Mouse (Mus musculus) hindbrain, embryonic 10.5 days (tissue): Measurements from ENCODE around the gene Tmem52. TPM values are rescaled to one million over a fixed set of nuclear protein-coding genes. Genes with fewer than 3 reads are reported as not detected.
"Not testable (repeated sequence)": the region's sequence is repeated elsewhere in the genome, so short reads cannot be mapped to it uniquely, and the experiment has no call there.

Experiments
- DNase-seq: peaks from one replicate; pipeline ENCODE4 v3.0.0-alpha.2; 2017; ENCODE audit warnings: low spot score
- H3K27ac ChIP-seq: fragments of 300-500 bp; sonication (generic); 2 replicates; pipeline ENCODE4 v1.5.1; 2016; ENCODE audit warnings: mild to moderate bottlenecking, moderate library complexity
- H3K27me3 ChIP-seq: fragments of 300-500 bp; sonication (generic); 2 replicates; pipeline ENCODE4 v1.6.1; 2016; ENCODE audit warnings: mild to moderate bottlenecking; ENCODE audit not compliant: poor library complexity, insufficient read depth, severe bottlenecking
- H3K36me3 ChIP-seq: fragments of 300-500 bp; sonication (generic); 2 replicates; pipeline ENCODE4 v1.6.1; 2016; ENCODE audit warnings: mild to moderate bottlenecking, moderate library complexity
- H3K4me1 ChIP-seq: fragments of 300-500 bp; sonication (generic); replicated peaks from 2 replicates; pipeline ENCODE4 v1.6.1; 2016; ENCODE audit warnings: mild to moderate bottlenecking
- H3K4me3 ChIP-seq: fragments of 300-500 bp; sonication (generic); 2 replicates; pipeline ENCODE4 v1.5.1; 2016; ENCODE audit warnings: mild to moderate bottlenecking, moderate library complexity
- H3K9me3 ChIP-seq: fragments of 300-500 bp; sonication (generic); 2 replicates; pipeline ENCODE4 v1.6.1; 2016; ENCODE audit warnings: mild to moderate bottlenecking, moderate library complexity
- WGBS: fragments of 180-500 bp; shearing (Covaris S2); methylation state at CpG from one replicate; pipeline ENCODE4 v1.1.7; 2016; 5-methylcytosine and 5-hydroxymethylcytosine counted together
- polyA plus RNA-seq: library from polyadenylated mRNA; unstranded; fragments of >200 nt; fragmentation: Nextera tagmentation; extraction: Ambion mirVana; gene quantifications from 2 replicates; pipeline ENCODE4 v1.2.1, GENCODE M21; 2016

The Tmem52 gene
- polyA plus RNA-seq, 1 experiment from 2014 or later: 0.22 TPM

DNA sequence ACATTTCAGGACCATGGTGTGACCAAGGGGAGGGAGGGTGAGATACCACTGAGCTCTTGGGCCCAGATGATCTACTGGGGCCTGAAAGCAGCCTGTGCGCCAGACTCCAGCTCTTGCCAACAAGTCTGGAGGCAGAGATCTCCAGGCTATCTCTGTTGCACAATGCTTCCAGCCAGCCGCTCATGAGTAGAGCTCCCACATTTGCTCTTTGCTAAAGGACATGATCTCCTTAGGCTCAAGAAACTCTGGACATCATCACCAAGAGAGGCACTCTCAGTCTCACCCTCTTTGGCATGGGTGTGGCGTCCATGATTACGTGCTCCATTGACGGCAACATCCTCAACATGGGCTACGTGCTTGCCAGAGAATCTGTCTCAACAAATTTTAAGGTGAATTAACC, 5.3 kb upstream of the Tmem52 start:
- Histone ChIP-seq H3K4me3 (no peak overlapping the region), H3K27ac (no peak overlapping the region), H3K27me3 (peaks cover 15% of the 10 kb centered on the region), H3K9me3 (no peaks in the 10 kb centered on the region), H3K4me1 (peaks cover 4% of the 10 kb centered on the region), H3K36me3 (no peaks in the 10 kb centered on the region)
- WGBS: 94% methylated on average over 6 of the region's 6 CpGs
- no peak for DNase-seq

DNA sequence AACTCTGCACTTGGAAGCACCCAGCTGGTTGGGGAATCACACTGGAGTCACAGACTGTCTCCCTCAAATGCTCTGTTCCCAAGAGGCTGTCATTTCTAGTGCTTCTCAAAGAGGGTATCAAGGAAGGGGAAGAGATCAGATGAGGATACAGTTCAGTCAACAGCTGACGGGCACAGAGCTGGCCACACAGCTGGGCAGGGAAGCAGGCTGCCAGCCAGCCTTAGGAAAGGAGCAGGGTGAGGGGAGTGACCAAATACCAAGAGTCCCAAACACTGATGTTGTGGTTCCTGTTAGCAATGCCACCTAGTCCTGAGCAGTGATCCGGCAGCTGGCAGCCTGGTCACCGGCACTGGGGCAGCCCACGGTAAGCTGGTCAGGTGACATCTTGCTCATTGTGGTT, 4.9 kb upstream of the Tmem52 start:
- Histone ChIP-seq H3K4me3 (no peak overlapping the region), H3K4me1 (peaks cover 8% of the 10 kb centered on the region), H3K9me3 (no peaks in the 10 kb centered on the region), H3K27me3 (peaks cover 19% of the 10 kb centered on the region), H3K27ac (no peak overlapping the region), H3K36me3 (no peaks in the 10 kb centered on the region)
- no peak for DNase-seq
- 90% methylated on average over 4 of the region's 4 CpGs for WGBS

DNA sequence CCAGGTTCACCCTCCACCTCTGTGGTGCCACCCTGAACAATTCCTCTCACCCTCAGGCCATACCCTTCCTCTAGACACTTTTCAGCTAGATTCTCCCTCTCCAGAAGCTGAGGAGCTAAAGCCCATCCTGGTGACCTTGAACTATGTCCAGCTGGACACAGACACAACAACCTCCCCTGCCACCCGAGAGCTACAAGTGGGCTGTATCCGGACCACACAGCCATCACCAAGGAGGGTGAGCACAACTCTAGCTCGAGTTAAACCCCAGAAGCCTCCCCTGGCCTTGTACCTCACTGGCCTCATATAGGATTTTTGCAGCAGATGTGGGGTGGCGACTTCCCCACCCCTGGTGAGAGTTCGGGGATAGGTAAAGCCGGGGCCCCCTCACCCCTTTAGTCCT, 3.3 kb upstream of the Tmem52 start:
- no peaks in the 10 kb centered on the region for H3K36me3 ChIP-seq
- DNase-seq: no peak
- peaks cover 34% of the 10 kb centered on the region for H3K27me3 ChIP-seq
- WGBS: 76% methylated on average over 6 of the region's 6 CpGs
- H3K4me3 ChIP-seq: no peak overlapping the region
- H3K4me1 ChIP-seq: peaks cover 16% of the 10 kb centered on the region
- no peak overlapping the region for H3K27ac ChIP-seq
- H3K9me3 ChIP-seq: no peaks in the 10 kb centered on the region

DNA sequence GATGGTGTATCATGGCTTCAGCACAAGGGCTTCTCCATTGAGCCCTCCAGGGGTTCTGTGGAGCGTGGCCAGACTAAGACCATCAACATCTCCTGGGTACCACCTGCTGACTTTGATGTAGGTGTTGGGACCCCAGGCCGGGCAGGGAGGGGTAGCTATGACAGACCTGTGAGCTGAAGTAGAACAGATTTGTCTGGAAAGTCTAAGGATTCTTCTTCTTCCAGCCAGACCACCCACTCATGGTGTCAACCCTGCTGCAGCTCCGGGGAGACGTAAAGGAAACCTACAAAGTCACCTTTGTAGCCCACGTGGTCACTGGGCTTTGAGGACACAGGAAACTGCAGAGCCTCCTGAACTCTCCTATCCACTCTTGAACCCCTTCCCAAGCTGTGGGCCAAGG, 2.8 kb upstream of the Tmem52 start:
- H3K27me3 ChIP-seq: peaks cover 34% of the 10 kb centered on the region
- no peak for DNase-seq
- H3K4me1 ChIP-seq: peaks cover 15% of the 10 kb centered on the region
- no peak overlapping the region for H3K4me3 ChIP-seq
- 89% methylated on average over 5 of the region's 5 CpGs for WGBS
- H3K36me3 ChIP-seq: no peaks in the 10 kb centered on the region
- H3K27ac ChIP-seq: no peak overlapping the region
- no peaks in the 10 kb centered on the region for H3K9me3 ChIP-seq

DNA sequence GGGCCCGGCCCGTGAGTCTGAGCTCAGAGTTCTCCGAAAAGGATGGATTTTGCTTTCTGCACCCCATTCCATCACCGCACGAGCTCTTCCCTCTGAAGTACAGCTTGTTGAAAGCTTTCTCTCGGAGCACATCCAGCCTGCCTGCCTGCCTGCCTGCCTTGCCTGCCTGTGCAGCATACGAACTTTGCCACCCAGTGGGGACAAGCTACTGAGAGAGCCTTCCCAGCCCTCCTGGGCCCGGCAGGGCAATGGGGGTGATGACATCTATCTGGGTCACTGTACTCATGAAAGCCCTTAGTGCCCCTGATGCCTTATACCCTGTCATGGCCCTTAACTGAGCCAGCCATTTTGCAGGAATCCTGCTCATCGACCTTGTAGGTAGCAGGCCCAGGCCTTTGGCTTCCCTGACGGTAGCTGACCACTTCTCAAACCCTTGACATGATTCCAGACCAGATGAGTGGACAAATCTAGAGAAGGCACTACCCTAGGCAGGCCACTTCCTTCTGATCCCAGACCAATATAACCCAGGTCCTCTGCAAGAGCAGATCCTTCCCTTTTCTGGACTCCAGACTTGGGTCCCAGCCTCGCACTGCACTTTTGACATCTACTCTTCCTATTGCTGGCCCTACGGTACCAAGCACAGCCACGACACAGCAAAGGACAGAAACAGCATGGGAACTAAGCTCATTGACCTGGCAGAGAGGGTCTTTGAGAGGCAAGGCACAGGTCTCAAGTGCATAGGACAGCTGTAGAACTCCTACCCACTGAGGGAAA, 1.5 kb upstream of the Tmem52 start:
- H3K9me3 ChIP-seq: no peaks in the 10 kb centered on the region
- no peak for DNase-seq
- 82% methylated on average over 13 of the region's 13 CpGs for WGBS

DNA sequence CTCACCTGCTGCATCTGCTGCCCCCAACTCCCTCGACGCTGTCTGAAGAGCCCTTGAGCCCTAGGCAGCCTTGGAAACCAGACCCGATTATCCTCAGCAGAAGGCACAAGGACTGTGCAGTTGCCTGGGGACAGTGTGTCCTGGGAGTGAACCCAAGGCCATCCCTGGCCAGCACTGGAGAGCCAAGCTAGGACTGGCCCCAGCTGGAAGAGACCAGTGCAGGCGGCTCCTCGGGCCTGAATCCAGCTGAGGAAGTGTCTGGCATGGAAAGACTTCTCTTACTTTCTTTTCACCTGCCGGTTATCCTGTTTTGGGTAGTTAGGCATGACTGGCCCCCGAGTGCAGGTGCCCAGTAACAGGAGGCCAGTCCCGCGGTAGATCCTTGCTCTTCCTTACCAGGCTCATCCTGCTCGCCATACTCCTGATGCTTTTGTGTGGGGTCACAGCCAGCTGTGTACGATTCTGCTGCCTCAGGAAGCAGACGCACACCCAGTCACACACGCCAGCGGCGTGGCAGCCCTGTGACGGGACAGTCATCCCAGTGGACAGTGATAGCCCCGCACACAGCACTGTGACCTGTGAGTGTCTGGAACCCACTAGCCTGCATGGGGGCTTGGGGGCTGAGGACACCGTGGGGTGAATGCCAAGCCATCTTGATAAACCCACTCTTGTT, 812 bp downstream of the Tmem52 start:
- no peak overlapping the region for H3K27ac ChIP-seq
- H3K27me3 ChIP-seq: peaks cover 31% of the 10 kb centered on the region
- H3K36me3 ChIP-seq: no peaks in the 10 kb centered on the region
- DNase-seq: no peak
- WGBS: 79% methylated on average over 18 of the region's 18 CpGs
- H3K4me3 ChIP-seq: no peak overlapping the region
- peaks cover 15% of the 10 kb centered on the region for H3K4me1 ChIP-seq
- H3K9me3 ChIP-seq: no peaks in the 10 kb centered on the region

More for the DNA sequence above, 1.5 kb upstream of the Tmem52 start:
- Histone ChIP-seq H3K4me1 (peaks cover 15% of the 10 kb centered on the region), H3K36me3 (no peaks in the 10 kb centered on the region), H3K27me3 (peaks cover 38% of the 10 kb centered on the region), H3K4me3 (no peak overlapping the region), H3K27ac (no peak overlapping the region)

DNA sequence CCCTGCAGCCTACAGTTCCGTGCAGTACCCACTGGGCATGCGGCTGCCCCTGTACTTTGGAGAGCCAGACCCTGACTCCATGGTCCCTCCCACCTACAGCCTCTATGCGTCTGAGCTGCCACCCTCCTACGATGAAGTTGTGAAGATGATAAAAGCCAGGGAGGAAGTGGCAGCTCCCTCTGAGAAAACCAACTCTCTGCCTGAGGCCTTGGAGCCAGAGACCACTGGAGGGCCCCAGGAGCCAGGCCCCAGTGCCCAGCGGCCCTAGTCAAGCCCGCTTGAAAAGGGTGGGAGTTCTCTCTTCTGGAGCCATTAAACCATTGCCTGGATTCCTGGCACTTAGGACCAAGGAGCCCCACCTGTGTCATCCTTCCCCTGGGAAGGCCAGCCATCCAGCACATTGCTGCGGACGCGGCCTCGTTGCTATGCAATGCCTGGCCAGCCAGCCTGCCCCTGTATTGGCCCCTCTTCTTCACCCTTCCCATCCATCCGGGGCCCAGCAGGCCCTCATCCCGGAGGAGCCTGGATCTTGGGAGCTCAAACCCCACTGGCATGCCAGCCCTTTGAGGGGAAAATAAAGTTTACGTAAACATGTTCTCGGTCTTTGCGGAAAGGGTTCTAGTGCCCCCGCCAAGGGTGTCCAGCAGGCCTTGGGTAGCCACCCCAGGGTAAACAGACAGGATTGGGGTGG, 1.5 kb downstream of the Tmem52 start:
- H3K9me3 ChIP-seq: no peaks in the 10 kb centered on the region
- DNase-seq: no peak
- WGBS: 87% methylated on average over 16 of the region's 16 CpGs
- no peaks in the 10 kb centered on the region for H3K36me3 ChIP-seq
- no peak overlapping the region for H3K4me3 ChIP-seq
- peaks cover 15% of the 10 kb centered on the region for H3K4me1 ChIP-seq
- H3K27me3 ChIP-seq: peaks cover 31% of the 10 kb centered on the region
- no peak overlapping the region for H3K27ac ChIP-seq

DNA sequence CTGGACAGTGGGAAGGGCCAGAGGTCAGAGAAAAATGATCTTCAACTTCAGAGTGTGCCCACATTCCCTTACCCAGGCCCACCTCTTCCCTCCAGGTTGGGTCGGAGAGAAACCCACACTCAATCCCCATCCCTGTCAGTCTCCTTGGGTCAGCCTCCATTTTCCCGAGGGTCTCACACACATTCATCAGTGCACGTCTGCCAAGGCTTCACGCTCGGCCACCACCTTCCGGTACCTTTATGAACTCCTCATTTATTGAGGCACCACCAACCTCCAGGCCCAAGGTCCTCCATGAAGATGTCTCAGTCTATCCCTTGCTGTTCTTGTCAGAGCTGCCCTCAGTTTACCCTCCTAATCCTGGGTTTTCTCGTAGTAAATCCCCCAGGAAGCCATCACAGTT, 2.1 kb downstream of the Tmem52 start:
- WGBS: 88% methylated on average over 7 of the region's 7 CpGs
- no peaks in the 10 kb centered on the region for H3K9me3 ChIP-seq
- H3K4me3 ChIP-seq: no peak overlapping the region
- no peak for DNase-seq
- H3K27me3 ChIP-seq: peaks cover 31% of the 10 kb centered on the region
- no peaks in the 10 kb centered on the region for H3K36me3 ChIP-seq
- H3K27ac ChIP-seq: no peak overlapping the region
- H3K4me1 ChIP-seq: peaks cover 15% of the 10 kb centered on the region

DNA sequence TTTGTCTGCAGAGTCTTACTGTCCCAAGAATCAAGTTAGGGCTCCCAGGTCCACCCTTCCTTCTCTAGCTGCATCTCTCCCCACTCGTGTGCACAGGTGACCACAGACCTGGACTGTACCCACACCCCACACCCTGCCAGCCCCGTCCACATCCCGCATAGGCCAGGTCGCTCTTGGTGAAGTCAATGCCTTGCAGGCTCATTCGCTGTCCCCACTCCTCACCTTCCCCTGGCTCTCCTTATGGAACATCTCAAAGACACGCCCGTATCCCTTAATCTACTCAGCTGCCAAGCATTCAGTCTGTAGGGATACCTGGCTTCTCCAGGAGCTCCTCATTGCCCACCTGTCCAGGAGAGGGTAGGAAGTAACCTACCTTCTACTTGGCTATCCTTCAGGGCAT, 2.5 kb downstream of the Tmem52 start:
- no peak for DNase-seq
- H3K9me3 ChIP-seq: no peaks in the 10 kb centered on the region
- 91% methylated on average over 7 of the region's 7 CpGs for WGBS
- peaks cover 15% of the 10 kb centered on the region for H3K4me1 ChIP-seq
- H3K4me3 ChIP-seq: no peak overlapping the region
- peaks cover 31% of the 10 kb centered on the region for H3K27me3 ChIP-seq
- H3K27ac ChIP-seq: no peak overlapping the region
- H3K36me3 ChIP-seq: no peaks in the 10 kb centered on the region

DNA sequence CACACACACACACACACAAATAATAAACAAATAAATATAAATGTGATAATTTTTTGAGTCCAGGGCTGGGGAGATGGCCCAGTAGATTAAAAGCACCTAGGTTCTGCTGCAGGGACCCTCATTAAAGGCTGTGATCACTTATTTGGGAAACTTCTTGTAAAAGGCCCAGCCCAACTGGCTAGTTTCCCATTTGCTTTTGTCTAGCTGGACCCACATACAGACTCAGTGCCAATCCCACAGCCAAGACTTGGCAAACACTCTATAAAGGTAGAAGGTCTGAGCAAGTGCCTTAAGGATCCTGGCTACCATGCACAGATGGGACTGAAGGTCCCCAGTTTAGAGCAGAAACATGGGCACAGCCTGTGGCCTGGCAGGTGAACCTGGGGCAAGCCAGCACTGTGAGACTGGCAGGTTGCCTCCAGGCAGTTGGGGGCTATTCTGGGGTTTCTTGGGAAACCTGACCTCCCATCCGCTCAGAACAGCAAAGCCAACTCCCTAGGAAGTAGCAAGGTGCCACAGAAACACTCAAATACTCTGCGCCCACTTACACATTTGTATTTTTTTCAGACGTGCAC, 3.9 kb downstream of the Tmem52 start:
- Histone ChIP-seq H3K9me3 (no peaks in the 10 kb centered on the region), H3K4me1 (peaks cover 15% of the 10 kb centered on the region), H3K27ac (no peak overlapping the region), H3K4me3 (no peak overlapping the region), H3K27me3 (peaks cover 30% of the 10 kb centered on the region), H3K36me3 (no peaks in the 10 kb centered on the region)
- 73% methylated on average over 3 of the region's 3 CpGs for WGBS
- no peak for DNase-seq

DNA sequence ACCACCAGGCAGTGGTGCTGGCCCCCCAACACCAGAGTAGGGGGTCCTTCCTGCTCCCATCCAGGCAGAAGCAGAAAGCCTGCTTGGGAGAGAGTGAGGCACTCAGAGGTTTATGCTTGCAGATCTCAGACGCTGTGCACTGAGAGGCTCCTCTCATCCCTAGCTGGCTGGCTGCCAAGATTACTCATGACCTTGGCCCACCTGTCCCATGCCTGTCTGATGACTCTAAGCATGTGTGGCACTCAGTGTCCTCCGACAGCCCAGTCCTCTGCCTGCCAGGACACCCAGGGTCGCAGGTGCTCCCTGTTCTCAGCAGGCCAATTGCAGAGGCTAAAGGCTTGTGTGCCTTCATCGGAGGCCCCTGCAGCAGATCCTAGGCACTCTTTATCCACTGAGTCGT, 4.4 kb downstream of the Tmem52 start:
- peaks cover 26% of the 10 kb centered on the region for H3K27me3 ChIP-seq
- 76% methylated on average over 5 of the region's 5 CpGs for WGBS
- no peak overlapping the region for H3K27ac ChIP-seq
- H3K4me1 ChIP-seq: peaks cover 15% of the 10 kb centered on the region
- no peaks in the 10 kb centered on the region for H3K36me3 ChIP-seq
- no peak overlapping the region for H3K4me3 ChIP-seq
- H3K9me3 ChIP-seq: no peaks in the 10 kb centered on the region
- DNase-seq: no peak

DNA sequence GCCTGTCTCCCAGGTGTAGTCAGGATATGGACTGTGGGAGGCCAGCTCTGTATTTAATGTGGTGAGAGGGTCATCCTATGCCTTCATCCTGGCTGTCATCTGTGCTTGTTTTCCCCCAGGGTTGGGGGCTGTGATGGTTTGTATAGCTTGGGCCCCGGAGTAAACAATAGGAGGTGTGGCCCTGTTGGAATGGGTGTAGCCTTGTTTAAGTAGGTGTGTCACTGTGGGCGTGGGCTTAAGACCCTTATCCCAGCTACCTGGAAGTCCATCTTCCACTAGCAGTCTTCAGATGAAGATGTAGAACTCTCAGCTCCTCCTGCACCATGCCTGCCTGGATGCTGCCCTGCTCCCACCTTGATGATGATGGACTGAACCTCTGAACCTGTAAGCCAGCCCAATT, 4.9 kb downstream of the Tmem52 start:
- not testable (repeated sequence) for H3K27ac ChIP-seq, DNase-seq, H3K9me3 ChIP-seq, H3K4me3 ChIP-seq, H3K36me3 ChIP-seq
- peaks cover 12% of the 10 kb centered on the region for H3K4me1 ChIP-seq
- H3K27me3 ChIP-seq: peaks cover 21% of the 10 kb centered on the region
- 55% methylated on average over 2 of the region's 2 CpGs for WGBS
